Mouse (Mus musculus): ENCODE measurements around the gene Adamts4.

DNA sequence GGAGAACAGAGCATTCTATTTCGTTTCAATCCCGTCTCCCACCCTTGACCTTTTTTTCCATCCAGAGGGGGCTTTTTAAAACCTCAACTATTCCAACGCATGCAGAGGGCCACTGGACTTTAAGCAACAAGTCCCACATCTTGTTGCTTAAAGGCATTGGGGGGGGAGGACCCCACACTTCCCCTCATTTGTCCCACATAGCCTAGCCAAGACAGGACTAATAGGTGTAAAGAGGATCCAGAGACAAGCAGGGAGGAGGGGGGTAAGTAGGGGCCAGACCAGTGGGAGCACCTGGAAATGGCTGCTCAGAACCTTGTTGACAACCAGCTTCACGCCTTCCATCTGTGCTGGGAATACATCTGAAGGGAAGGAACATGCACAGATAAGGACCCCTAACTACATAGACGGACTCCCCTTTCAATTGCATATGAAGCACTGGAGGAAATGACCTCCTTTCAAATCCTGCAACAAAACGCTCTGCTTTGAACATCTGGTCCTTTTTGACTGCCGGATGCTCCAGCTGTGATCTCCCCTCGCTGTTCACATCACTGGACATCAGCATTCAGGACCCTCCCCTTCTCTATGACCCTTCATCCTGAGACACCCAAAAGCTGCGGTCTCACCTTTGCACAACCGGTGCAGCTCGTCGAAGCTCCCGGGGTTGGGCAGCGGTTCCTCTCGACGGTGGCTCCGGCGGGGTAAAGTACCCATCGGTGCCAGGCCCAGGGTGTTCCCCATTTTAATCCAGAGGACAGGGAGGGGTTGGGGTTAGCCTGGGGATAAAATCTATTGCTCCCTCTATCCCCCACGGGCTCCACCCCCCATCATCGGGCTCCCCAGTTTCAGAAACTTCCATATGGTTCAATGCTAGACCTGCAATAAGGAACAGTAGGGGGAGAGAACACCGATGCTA, 28.7 kb upstream of the Adamts4 start:
- TF ChIP-seq CTCF (IDR thresholded peaks at IDR 0.05; ENCODE audit: insufficient read depth, low read depth, low read length) (0 out of 2 replicates have a peak, but pooled peaks have one; percentile 4), POLR2A (IDR thresholded peaks at IDR 0.05; ENCODE audit: insufficient read depth, low read depth, low read length) (no peak)
